Mouse (Mus musculus): Measurements from ENCODE around the gene Prim2. TPM values are rescaled to one million over a fixed set of nuclear protein-coding genes. Genes with fewer than 3 reads are reported as not detected.
"Not testable (repeated sequence)": the region's sequence is repeated elsewhere in the genome, so short reads cannot be mapped to it uniquely, and the experiment has no call there.

Prim2 gene
- total RNA-seq, 2 experiments from 2014 or later, result 5.6 to 6.4 TPM

DNA sequence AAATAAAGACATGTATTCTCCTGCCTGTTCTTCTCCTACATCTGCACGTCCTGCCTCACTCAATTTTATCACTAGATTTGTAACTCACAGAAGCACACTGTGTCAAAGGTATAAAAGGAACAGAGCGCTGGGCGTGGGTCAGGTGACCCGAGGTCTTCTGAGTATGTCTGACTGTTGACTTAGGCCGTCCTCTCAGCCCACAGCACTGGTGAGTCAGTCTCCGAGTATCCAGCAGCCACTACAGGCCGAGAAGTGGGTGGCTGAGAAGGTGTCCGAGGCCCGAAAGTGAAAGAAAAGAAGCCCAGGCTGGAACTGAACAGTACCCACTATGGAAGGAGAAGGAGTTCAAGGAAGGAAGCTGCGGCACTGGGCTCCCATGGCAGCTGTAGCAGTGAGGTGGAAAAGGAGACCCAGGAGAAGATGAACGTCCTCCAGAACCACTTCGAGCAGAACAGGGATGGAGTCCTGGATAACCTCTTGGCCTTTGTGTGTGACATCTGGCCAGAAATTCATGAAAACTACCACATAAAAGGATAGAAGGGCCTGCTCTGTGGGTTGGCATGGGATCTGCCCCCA, 11.9 kb downstream of the Prim2 start:
- no peak for DNase-seq (ENCODE audit: low spot score in 2 of 2)

DNA sequence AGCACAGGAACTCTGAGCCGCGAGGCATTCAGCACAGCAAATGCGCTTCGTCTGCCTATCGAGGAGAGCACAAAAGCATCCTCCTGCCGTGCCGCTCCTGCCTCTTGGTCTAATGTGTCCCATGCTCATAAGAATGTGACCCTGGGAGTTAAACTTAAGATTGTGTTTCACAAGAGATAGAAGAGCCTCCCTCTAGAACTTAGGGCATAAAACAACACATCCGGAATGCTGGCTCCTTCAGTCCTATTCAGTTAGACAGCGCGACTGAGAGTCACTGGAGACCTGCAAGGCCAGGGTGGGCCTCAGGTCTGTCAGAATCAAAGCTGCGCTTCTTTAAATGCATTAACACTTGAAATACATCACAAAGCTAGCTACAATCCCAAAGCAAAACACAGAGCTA, 18.7 kb downstream of the Prim2 start:
- no peak for DNase-seq (ENCODE audit: low spot score in 2 of 2)

- DNase-seq (ENCODE audit: low spot score in 2 of 2), result no peak
Observed at GRCm38 (mm10) chr1:33649534-33650108, 20.0 kb downstream of the Prim2 start.

DNA sequence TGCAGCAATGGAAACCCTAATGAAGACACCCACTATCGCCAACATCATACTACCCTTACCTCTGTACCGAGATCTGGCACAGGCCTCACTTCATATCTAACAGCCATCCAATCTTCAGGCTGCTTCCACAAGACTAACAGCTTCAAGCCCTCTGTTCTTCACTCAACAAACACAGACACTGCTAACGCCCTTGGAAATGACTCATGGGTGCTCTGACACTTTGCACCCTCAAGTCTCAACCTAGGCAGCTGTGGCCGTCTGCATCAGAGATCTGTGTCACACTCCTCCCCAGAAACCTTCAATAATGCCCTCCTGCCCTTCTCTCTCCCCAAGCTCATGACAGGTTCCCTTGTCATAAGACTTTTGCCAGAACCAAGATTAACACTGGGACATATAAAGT, 20.6 kb downstream of the Prim2 start:
- DNase-seq (ENCODE audit: low spot score in 2 of 2), result no peak

DNA sequence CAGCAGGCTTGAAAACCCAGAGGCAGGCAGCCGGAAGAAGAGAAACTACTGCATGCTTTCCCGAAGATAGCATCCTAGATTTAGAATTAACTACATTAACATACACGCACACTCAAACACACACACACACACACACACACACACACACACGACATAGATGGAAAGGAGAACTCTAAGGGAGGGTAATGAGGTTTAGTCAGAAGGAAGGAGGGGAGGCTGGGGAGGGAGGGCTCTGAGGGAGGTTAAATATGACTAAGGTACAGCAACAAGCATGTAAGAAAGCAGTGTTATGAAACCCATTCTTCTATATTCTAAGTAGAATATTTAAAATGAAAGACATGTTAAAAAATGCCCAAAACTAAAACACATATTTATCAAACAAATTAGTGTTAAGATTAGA, 21.9 kb downstream of the Prim2 start:
- no peak for DNase-seq (ENCODE audit: low spot score in 2 of 2)

DNA sequence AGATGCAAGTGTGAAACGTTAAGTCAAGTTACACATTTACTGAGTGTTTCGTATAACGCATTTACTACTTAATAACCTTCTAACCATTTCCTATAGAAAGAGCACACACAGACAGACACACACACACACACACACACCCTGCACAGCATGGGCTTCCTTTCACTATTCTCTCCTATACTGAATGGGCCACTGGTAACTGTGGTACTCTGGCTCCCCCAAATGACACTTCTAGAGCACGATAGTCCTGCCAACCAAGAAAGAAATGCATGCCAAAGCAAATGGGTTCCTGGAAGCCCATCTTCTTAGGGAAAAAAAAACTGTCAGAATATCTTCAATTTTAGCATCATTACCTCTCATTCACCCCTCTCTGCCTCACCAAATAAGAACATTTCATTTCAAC, 22.4 kb downstream of the Prim2 start:
- DNase-seq (ENCODE audit: low spot score in 2 of 2), result peak; percentile 19 to 67

DNA sequence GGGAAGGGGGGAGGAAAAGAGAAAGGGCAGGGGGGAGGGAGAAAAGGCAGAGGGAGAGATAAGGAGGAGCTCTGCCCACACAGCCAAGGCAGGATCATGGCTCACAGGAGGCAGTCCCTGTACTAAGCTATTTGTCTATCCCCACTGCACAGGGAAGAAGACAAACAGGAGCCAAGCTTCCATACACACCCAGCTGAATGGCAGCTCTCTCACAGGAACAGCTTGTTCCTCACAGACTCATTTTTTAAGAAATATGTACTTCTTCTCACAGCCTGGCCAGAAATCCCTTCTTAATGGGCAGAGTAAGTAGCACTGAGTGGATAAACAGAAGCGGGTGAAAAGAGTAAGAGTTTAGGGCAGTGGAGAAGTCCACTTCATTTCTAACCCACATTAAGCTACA, 23.9 kb downstream of the Prim2 start:
- DNase-seq (ENCODE audit: low spot score in 2 of 2), result peak; percentile 19 to 34

GRCm38 (mm10) chr1:33641139-33641538, 28.5 kb downstream of the Prim2 start:
- DNase-seq (ENCODE audit: low spot score in 2 of 2), result peak; percentile 27 to 67

- DNase-seq (ENCODE audit: low spot score in 2 of 2), result no peak
Observed at GRCm38 (mm10) chr1:33640089-33640488, 29.5 kb downstream of the Prim2 start.

DNA sequence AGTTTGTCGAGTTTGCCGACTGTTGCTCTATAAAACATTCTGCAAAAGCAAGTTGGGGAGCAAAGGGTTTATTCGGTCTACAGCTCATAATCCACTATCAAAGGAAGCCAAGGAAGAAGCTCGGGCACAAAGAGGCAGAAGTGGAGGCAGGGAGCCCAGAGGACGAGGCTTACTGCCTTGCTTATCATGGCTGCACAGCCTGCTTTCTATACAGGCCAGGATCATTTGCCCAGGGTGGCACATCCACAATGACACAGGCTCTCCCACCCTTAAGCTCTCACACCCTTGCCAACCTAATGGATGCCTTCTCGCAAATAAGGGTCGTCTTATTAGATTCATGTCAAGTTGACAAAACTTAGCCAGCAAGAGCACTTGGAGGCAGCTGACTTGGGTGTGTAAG, 30.4 kb downstream of the Prim2 start:
- DNase-seq (ENCODE audit: low spot score in 2 of 2), result no peak

- DNase-seq (ENCODE audit: low spot score in 2 of 2), result no peak
Observed at GRCm38 (mm10) chr1:33637827-33638226, 31.8 kb downstream of the Prim2 start.

DNA sequence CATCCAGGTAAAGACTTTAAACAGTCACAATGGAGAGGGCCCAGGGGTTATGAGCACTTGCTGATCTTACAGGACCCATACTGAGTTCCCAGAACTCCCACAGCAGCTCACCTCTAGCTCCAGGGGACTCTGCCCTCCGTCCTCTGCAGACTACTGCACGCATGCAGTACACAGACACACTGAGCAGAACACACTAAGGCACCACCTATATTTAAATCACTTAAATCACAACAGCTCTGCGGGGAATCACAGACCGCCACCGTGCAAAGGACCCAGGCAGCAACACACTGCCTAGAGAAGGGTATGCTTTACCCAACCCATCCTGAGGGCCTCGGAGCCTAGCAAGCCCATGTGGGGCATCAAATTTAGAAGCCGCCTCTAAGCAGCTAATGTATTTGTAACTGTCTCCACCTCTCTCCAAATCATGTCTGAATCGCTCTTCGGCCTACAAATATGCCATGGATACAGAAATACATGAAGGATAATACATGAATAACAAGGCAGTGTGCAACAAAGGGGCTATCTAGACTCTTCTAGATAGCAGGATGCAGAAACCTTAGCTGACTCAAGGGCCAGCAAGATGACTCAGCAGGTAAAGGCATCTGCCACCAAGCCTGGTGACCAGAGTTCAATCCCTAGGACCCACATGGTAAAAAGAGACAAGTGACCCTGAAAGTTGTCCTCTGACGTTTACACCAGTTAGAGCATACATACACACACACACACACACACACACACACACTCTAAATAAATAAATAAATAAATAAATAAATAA, 33.0 kb downstream of the Prim2 start:
- DNase-seq (ENCODE audit: low spot score in 2 of 2), result no peak

- not testable (repeated sequence) for DNase-seq (ENCODE audit: low spot score in 2 of 2)
Observed at GRCm38 (mm10) chr1:33631002-33631618, 38.5 kb downstream of the Prim2 start.

- DNase-seq (ENCODE audit: low spot score in 2 of 2), result no peak
Observed at GRCm38 (mm10) chr1:33627803-33628202, 41.8 kb downstream of the Prim2 start.

DNA sequence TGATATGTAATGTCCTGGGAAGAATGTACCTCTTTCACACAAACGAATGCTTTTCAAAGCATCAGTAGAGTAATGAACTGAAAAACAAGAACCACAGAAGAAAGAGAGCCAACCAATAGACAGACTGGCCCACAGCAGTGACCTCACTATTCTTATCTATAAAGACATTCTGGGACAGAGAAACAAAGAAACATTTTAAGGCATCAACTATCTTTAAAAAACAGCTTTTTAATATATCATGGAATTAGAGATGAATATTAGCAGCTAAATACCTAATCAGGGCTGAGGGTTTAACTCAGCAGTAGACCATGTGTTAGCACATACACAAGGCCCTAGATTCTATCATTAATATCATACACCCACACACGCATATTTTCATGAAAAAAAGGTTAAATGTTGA, 42.5 kb downstream of the Prim2 start:
- DNase-seq (ENCODE audit: low spot score in 2 of 2), result no peak

GRCm38 (mm10) chr1:33624900-33625299, 44.7 kb downstream of the Prim2 start:
- DNase-seq (ENCODE audit: low spot score in 2 of 2), result no peak

DNA sequence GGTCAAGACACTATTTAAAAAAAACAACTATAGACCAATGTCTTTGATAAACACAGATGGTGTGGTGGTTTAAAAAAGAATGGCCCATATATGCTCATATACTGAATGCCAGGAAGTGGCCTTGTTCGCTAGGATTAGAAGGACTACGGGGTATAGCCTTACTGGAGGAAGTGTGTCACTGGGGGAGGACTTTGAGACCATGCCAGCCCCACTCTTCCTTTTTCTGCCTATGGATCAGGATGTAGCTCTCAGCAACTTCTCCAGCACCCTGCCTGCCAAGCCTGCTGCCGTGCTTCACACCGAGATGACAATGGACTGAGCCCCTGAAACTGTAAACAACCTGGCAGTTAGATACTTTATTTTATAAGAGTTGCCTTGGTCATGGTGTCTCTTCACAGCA, 45.2 kb downstream of the Prim2 start:
- no peak for DNase-seq (ENCODE audit: low spot score in 2 of 2)

DNA sequence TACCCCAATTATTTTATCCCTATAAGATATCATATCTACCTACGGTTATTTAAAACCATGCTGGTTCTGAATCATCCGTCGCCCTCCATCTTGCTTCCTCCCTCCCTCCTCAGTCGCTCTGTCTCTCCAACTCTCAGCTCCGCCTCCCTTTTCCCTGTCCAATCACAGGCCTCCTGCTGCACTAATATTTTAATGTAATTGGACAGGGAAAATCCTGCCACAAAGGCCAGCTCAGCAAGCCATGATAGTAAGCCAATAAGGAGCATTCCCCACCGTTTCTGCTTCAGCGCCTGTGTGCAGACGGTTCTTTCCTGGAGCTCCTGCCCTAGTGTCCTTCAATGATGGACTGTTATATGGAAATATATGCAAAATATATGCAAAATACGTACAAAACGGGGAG, 47.8 kb downstream of the Prim2 start:
- DNase-seq (ENCODE audit: low spot score in 2 of 2), result no peak

GRCm38 (mm10) chr1:33620091-33620788, 49.4 kb downstream of the Prim2 start:
- no peak for DNase-seq (ENCODE audit: low spot score in 2 of 2)

DNA sequence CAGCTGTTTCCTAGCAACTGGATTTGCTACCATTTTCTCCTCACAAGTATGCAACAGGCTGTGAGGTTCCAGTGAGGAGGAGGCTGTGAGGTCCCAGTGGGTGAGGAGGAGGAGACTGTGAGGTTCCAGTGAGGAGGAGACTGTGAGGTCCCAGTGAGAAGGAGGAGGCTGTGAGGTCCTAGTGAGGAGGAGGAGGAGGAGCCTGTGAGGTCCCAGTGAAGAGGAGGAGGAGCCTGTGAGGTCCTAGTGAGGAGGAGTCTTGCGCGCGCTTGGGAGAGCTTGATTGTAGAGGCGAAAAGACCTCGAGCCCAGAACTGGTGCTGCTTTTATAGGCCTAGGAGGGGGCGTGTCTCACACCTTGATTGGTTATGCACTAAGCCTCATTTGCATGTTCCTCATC, 53.0 kb downstream of the Prim2 start:
- not testable (repeated sequence) for DNase-seq (ENCODE audit: low spot score in 2 of 2)

DNA sequence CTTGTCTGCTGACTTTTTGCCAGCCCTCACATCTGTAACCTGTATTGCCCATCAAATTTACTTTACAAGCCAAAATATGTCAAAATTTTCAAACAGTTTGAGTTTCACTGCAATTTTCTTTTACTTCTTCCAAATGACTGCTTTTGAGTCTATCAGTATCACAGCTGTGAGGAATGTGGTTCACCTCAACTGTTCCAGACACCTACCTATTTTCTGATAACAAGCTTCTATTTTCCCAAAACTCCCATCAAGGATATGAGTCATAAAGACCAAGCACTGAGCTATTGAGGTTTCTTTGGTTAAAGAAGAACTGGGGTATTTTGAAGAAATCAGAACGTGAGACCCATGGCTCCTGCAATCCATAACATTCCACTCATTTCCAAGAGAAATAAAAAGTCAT, 57.5 kb downstream of the Prim2 start:
- DNase-seq (ENCODE audit: low spot score in 2 of 2), result no peak
